In the genomic region with DNA sequence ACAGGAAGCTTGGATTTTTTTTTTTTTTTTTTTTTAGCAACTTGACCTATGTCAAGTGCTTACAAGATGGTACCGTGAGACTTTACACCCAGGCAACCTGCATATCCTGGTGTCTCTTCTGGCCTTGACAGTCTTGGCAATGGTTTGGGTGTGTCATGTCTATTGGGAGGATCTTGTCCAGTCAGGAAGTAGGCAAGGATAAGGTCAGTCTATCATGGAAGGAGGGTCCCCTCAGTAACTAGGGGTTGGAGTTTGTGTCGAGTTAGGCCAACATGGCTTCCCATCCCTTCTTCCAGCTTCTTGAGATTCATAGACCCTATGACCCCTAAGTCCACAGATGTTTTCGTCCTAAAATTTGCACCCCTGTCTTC, we compare ENCODE assay signal across 9 mouse cellular contexts. TPM values are rescaled to one million over a fixed set of nuclear protein-coding genes. Genes with fewer than 3 reads are reported as not detected.
DNase-seq lines count a peak whose midpoint lies in the region; ATAC-seq lines count a peak whose summit lies in the region.
"Had no signal": no experiment of that assay in that cellular context is flagged by ENCODE, and none has a peak within 500 bp of the region (broad histone marks: within the 10 kb centered on the region; RNA-seq: fewer than 3 reads in every experiment).

No protein-coding gene starts in this region.

- 0 out of 2 replicates have a peak overlapping the region, but pooled peaks have one; percentile 59 for H3K9ac ChIP-seq in kidney, embryonic 15.5 days
- H3K9ac ChIP-seq in hindbrain, embryonic 15.5 days: no peak overlapping the region
- no peak overlapping the region for H3K9ac ChIP-seq in midbrain, embryonic 15.5 days

- ATAC-seq in kidney, embryonic 15.5 days (replicated peaks; ENCODE audit: low FRiP score): no peak
- no peak for ATAC-seq in hindbrain, embryonic 15.5 days (ENCODE audit: low FRiP score, low read depth)
- no peak for ATAC-seq in midbrain, embryonic 15.5 days (replicated peaks)
- ATAC-seq in megakaryocyte-erythroid progenitor cell, adult 5-6 weeks (replicated peaks; ENCODE audit: low FRiP score, low TSS enrichment, poor library complexity, severe bottlenecking): no peak

- peak overlapping the region; percentile 78 for H3K4me2 ChIP-seq in kidney, embryonic 15.5 days
- peak overlapping the region; percentile 82 for H3K4me2 ChIP-seq in hindbrain, embryonic 15.5 days
- peak overlapping the region; percentile 71 for H3K4me2 ChIP-seq in midbrain, embryonic 15.5 days

- no peak for DNase-seq in kidney, postnatal 4 days
- peak; percentile 47 for DNase-seq in c-Kit-negative CD71-positive TER-119-positive erythroid progenitor cells, embryonic 14.5 days (ENCODE audit: low read depth, low spot score)
- DNase-seq in layer of hippocampus, adult 8-10 months (ENCODE audit: low spot score in 2 of 2): no peak
- DNase-seq in left cerebral cortex, postnatal 10 days (ENCODE audit: extremely low spot score in 1 of 2, low spot score in 2 of 2): no peak

- H3K36me3 ChIP-seq in kidney, embryonic 15.5 days: no peaks in the 10 kb centered on the region; the same call in 1 of the 2 replicates
- H3K36me3 ChIP-seq in hindbrain, embryonic 15.5 days: 0 out of 2 replicates have a peak, but pooled peaks cover 3% of the 10 kb centered on the region
- no peaks in the 10 kb centered on the region for H3K36me3 ChIP-seq in midbrain, embryonic 15.5 days (replicated peaks)

- H3K4me1 ChIP-seq in kidney, embryonic 15.5 days: peaks cover 13% of the 10 kb centered on the region
- H3K4me1 ChIP-seq in hindbrain, embryonic 15.5 days (replicated peaks): peaks cover 25% of the 10 kb centered on the region
- H3K4me1 ChIP-seq in midbrain, embryonic 15.5 days: peaks cover 18% of the 10 kb centered on the region

- intact Hi-C loops in left cerebral cortex, postnatal 10 days (cut with DNase I): no loop called here

- peaks cover 28% of the 10 kb centered on the region for H3K27me3 ChIP-seq in kidney, embryonic 15.5 days
- no peaks in the 10 kb centered on the region for H3K27me3 ChIP-seq in hindbrain, embryonic 15.5 days
- H3K27me3 ChIP-seq in midbrain, embryonic 15.5 days (replicated peaks): no peaks in the 10 kb centered on the region

- no peaks in the 10 kb centered on the region for H3K9me3 ChIP-seq in kidney, embryonic 15.5 days (replicated peaks)
- no peaks in the 10 kb centered on the region for H3K9me3 ChIP-seq in hindbrain, embryonic 15.5 days
- no peaks in the 10 kb centered on the region for H3K9me3 ChIP-seq in midbrain, embryonic 15.5 days

- no peak overlapping the region for H3K27ac ChIP-seq in kidney, embryonic 15.5 days
- no peak overlapping the region for H3K27ac ChIP-seq in hindbrain, embryonic 15.5 days (replicated peaks)
- H3K27ac ChIP-seq in midbrain, embryonic 15.5 days: no peak overlapping the region

- H3K4me3 ChIP-seq in kidney, embryonic 15.5 days (replicated peaks): peak overlapping the region; percentile 56
- H3K4me3 ChIP-seq in hindbrain, embryonic 15.5 days: peak overlapping the region; percentile 65
- H3K4me3 ChIP-seq in midbrain, embryonic 15.5 days: peak overlapping the region; percentile 74

- 63% methylated on average over 3 of the region's 3 CpGs for WGBS in kidney, embryonic 15.5 days
- 85% methylated on average over 3 of the region's 3 CpGs for WGBS in hindbrain, embryonic 15.5 days
- 93% methylated on average over 3 of the region's 3 CpGs for WGBS in midbrain, embryonic 15.5 days

RNA-seq across cellular contexts. Expression of gene Srxn1, which starts 0.9 kb away (rescaled TPM):
- 12.7 and 14.5 TPM in 2 replicates for polyA plus RNA-seq in kidney, embryonic 15.5 days (2015; fragmentation: Nextera tagmentation; extraction: Ambion mirVana)
- 24.4 and 24.7 TPM in 2 replicates for polyA plus RNA-seq in hindbrain, embryonic 15.5 days (2015; fragmentation: Nextera tagmentation; extraction: Ambion mirVana)
- 21.5 and 23.7 TPM in 2 replicates for polyA plus RNA-seq in midbrain, embryonic 15.5 days (2015; fragmentation: Nextera tagmentation; extraction: Ambion mirVana)
- 10 to 100 TPM; 65.7 to 77.7 (median 72.6) TPM for total RNA-seq in layer of hippocampus, adult 8-10 months (2022)
- 10 to 100 TPM; 38.1 to 38.8 TPM for total RNA-seq in left cerebral cortex, postnatal 10 days (2021)
- 2.2 and 2.6 TPM in 2 replicates for total RNA-seq in megakaryocyte-erythroid progenitor cell, adult 5-6 weeks (2014; fragmentation: Nextera tagmentation)
- 5.8 and 14.0 TPM in 2 replicates for total RNA-seq in megakaryocyte-erythroid progenitor cell, adult 5-6 weeks (2017)

RNA-seq across cellular contexts. Expression of gene Scrt2, which starts 24.9 kb away (rescaled TPM):
- 0.04 and 0.05 TPM in 2 replicates for polyA plus RNA-seq in kidney, embryonic 15.5 days (2015; fragmentation: Nextera tagmentation; extraction: Ambion mirVana)
- polyA plus RNA-seq in hindbrain, embryonic 15.5 days (2015; fragmentation: Nextera tagmentation; extraction: Ambion mirVana): 10.8 and 11.1 TPM in 2 replicates
- polyA plus RNA-seq in midbrain, embryonic 15.5 days (2015; fragmentation: Nextera tagmentation; extraction: Ambion mirVana): 10.7 and 10.9 TPM in 2 replicates
- 10 to 100 TPM; 16.9 to 20.3 (median 18.4) TPM for total RNA-seq in layer of hippocampus, adult 8-10 months (2022)
- total RNA-seq in left cerebral cortex, postnatal 10 days (2021): 1 to 10 TPM; 7.8 to 8.5 TPM
- total RNA-seq in megakaryocyte-erythroid progenitor cell, adult 5-6 weeks (2014; fragmentation: Nextera tagmentation): not detected in 2 replicates
- not detected in 2 replicates for total RNA-seq in megakaryocyte-erythroid progenitor cell, adult 5-6 weeks (2017)
- total RNA-seq: neutrophil, adult 5-6 weeks had no signal

RNA-seq across cellular contexts. Expression of gene Tcf15, which starts 37.2 kb away (rescaled TPM):
- 13.5 TPM in 2 replicates for polyA plus RNA-seq in kidney, embryonic 15.5 days (2015; fragmentation: Nextera tagmentation; extraction: Ambion mirVana)
- polyA plus RNA-seq in hindbrain, embryonic 15.5 days (2015; fragmentation: Nextera tagmentation; extraction: Ambion mirVana): 1.1 and 1.7 TPM in 2 replicates
- 1.1 TPM in 2 replicates for polyA plus RNA-seq in midbrain, embryonic 15.5 days (2015; fragmentation: Nextera tagmentation; extraction: Ambion mirVana)
- total RNA-seq in layer of hippocampus, adult 8-10 months (2022): 1 to 10 TPM; 2.0 to 3.9 (median 2.7) TPM
- under 1 TPM; 0.60 to 0.61 TPM for total RNA-seq in left cerebral cortex, postnatal 10 days (2021)
- 1.0 TPM in 1 of 2 replicates, not detected in the other for total RNA-seq in megakaryocyte-erythroid progenitor cell, adult 5-6 weeks (2014; fragmentation: Nextera tagmentation)
- 2.1 and 4.3 TPM in 2 replicates for total RNA-seq in megakaryocyte-erythroid progenitor cell, adult 5-6 weeks (2017)
- total RNA-seq: neutrophil, adult 5-6 weeks had no signal

Comparison
In these comparisons a context has a peak if more than half of its experiments do, and no peak if none do; other contexts are left out.
1. RNA of gene Scrt2, which starts 24.9 kb away (total RNA-seq): 16.9 to 20.3 TPM in layer of hippocampus, adult 8-10 months and 7.8 to 8.5 TPM in left cerebral cortex, postnatal 10 days; not detected in megakaryocyte-erythroid progenitor cell, adult 5-6 weeks; every median in the first group is over 4 times any median in the second.
2. Peak in every context shown above with its lines, with median percentiles within 50 percentile points of each other: H3K4me2 ChIP-seq and H3K4me3 ChIP-seq.